Mouse (Mus musculus) heart, postnatal 4 days (tissue): Measurements from ENCODE around the gene Tnrc6c. TPM values are rescaled to one million over a fixed set of nuclear protein-coding genes. Genes with fewer than 3 reads are reported as not detected.
A peak's percentile ranks its signal among the peaks of the same experiment; 100 is the strongest.

ENCODE experiments used
- DNase-seq: peaks from one replicate; pipeline ENCODE4 v3.0.0; 2021
- total RNA-seq, 2 experiments: library from RNA; stranded (reverse); gene quantifications; 2 replicates each; pipeline ENCODE4 v1.2.3; 2021

The Tnrc6c gene
- total RNA-seq, 2 experiments from 2014 or later: 25.4 to 27.4 TPM

DNA sequence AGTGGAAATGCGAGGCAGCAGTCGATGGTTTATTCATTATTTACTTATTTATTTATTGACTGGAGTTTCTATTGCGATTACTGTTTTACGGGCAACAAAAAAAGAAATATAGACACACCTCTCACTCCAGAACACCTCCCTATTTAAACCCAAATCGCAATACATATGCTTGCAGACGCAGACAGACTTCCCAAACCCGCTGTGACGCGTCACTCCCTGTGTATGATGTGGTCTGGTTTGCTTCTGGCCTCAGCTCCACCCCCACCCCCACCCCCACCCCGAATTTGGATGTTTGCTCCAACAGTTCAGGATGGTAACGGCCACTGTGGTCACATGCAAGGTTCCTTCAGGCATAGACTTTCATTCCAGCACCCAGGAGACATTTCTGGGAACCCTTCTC is 15.3 kb upstream of the Tnrc6c start:
- no peak for DNase-seq

DNA sequence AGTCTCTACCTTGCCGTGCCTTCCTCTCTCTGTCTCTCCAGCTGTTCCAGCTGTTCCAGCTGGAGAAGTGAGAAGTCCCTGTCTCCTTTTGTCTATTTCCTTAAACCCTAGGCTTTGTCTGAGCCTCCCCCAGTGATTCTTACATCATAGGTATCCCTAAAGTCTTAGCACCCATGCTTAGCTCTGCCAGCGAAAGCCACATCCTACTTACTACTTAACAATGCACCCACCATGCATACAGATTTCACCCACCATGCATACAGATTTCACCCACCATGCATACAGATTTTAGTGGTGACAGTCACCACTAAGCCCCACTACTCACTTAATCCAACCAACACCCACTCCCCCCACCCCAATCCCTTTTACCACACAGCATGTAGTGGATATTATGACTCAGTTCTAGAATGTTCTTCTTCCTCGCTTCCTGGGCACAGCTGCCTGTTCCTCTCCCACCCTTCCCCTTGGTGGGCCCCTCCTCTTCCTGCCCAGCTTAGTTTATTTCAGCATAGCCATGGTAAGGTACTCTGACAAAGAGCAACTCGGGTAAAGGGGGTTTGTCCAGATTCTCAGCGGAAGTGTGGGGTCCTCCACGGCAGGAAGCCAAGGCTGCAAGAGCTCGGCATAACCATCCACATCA is 14.6 kb upstream of the Tnrc6c start:
- no peak for DNase-seq

- DNase-seq: peak; percentile 31
These were observed 11.9 kb upstream of the Tnrc6c start for GRCm38 (mm10) chr11:117642181-117642580.

GRCm38 (mm10) chr11:117643240-117643639 is 10.8 kb upstream of the Tnrc6c start:
- peak; percentile 35 for DNase-seq

GRCm38 (mm10) chr11:117646786-117647185 is 7.3 kb upstream of the Tnrc6c start:
- peak; percentile 62 for DNase-seq

- DNase-seq: no peak
These were observed 6.1 kb upstream of the Tnrc6c start for GRCm38 (mm10) chr11:117648005-117648404.

DNA sequence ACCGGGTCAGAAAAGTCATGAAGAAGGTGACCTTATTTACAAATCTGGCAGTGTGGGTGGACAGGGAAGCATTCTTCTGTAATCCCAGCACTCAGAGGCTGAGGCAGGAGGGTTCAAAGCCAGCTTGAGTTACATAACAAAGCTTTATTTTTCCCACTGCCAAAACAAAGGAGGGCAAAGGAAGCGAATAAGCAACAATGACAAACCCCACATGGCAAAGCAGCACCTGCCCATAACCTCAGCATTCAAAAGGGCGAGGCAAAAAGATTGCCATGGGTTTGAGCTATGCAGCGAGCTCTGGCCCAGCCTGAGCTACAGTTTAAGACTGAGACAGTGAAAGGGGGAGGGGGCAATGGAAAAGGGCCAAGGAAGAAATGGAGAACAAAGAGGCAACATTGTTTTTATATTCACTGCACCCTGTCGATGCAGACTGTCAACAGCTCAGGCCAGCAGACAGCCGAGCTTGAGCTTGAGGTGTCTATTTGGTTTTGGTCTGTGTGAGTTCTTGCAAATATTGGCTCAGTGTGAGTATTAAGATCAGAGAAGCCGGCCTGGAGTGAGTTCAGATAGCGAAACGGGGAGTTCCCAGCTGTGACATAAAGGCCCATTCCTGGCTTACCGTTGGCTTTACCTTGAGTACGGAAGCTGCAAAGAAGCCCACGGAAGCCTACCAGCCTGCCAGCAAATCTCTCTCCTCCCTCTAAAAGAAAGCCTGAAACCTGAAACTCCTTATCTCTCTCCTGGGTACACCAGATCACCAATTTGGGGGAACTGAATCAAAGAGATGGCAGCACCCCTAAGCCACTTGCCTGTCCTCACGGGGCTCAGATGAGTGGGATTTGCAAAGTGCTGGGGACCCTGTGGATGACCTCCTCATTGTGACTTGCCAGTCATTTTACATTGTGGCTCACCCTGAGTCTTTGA is 3.1 kb upstream of the Tnrc6c start:
- no peak for DNase-seq

DNA sequence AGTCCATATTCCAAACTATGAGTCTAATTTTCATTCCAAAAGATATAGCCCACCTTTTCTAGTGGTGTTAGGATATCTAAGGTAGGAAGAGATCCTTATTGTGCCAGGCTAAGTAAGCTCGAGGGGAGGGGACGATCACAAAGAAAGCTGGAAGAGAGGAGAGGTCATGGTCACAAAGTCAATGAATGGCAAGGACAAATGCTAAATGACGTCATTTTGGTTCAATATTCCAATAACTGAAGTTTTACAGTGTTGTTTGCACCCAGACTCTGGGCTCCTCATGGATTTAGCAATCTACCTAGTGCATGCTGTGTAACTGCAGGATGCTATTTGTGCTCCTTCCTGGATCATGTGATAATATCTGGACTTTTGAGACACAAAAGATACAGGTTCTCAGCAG is 1.2 kb upstream of the Tnrc6c start:
- DNase-seq: no peak

DNA sequence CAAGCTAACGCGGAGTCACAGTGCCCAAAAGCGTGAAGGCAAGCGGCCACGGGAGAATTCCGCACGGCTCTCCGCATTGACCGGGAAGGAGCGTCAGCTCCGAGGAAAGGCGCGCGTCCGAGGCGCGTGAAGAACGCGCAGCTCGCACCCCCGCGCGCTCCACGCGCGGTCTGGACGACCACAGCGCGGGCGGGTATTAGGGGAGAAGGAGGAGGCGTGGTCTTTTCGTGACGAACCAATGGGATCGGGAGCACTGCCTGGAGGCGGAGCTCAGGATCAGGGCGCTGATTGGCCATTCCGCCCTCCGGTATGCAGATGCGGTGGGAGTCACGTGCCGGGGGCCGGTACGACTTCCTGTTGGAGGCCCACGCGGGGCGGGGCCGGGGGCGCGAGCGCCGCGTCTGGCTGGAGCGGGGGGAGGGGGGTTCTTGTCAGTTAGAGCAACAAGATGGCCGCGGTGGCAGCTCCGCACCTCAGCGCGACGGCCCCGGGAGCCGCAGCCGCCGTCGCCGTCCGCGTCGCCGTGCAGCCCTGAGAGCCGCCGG is 363 bp downstream of the Tnrc6c start:
- peak; percentile 99 for DNase-seq

- DNase-seq: no peak
These were observed 824 bp downstream of the Tnrc6c start for GRCm38 (mm10) chr11:117654934-117655291.

DNA sequence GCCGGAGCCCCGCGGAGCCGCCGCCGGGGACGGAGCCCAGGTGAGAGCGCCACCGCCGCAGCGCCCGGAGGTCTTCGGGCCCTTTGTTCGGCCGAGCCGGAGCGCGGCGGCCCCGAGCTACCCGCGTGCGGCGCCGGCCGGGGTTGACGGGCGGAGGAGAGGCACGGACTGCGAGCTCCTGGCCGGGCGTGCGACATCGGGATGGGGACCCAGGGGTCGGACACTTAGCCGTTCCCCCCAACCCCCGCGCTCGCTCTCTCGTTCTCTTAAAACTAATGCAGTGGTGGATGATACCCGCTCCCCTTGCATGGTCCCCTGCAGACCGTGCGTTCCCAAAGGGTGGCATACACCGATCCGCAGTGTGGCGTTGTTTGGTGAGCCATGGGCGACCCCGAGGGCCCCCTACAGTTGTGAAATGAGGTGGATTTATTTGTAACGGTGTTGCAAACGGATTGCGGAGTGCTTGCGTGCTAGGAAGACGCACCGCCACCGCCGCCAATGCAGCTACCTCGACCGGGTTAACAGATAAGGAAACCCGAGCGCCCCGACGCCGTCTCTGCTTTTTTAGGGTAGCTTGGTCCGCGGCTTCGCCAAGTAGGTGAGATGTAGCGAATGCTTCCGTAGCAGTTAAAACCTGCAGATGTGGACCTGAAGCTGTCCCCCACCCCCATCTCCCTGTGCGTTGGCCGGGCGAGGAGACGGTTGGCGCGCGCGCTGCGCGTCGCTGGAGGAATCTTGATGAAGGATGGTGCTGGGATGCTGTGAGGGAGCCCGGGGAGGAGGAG is 1.4 kb downstream of the Tnrc6c start:
- DNase-seq: peak; percentile 56

DNA sequence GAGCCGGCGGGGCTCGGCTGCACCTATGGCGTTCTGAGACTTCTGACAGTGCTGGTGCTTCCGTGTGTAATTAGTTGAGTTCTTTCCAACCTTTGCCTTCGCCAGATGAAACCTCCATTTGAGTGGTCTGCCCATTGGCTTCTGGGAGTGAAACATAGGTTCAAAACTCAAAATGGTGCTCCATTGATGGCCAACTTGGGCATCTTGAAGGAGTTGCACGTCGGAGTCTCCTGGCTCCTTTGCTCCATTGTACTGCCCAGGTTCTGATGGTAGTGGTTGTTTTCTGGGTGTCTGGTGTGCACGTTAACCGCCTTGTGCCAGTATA is 1.9 kb downstream of the Tnrc6c start:
- DNase-seq: no peak

DNA sequence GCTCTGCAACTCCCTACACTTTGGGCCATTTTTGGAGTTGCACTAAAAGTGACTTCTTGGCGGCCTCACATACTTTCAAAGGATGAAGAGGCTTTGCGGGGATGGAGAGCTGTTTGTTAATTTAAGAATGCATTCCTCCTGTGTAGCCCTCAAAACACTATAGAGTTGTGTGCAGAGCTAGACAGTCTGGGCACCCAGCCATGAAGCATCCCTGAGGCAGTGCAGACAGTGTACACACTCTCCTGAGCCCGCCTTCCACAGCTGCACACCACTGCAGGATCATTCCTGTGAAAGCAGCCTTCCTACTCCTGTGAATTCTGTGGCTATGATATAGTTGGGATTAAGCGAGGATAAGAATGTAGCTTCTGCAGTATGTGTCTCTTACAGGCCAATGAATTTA is 4.9 kb downstream of the Tnrc6c start:
- peak; percentile 45 for DNase-seq

GRCm38 (mm10) chr11:117663036-117663809 is 9.1 kb downstream of the Tnrc6c start:
- DNase-seq: no peak

DNA sequence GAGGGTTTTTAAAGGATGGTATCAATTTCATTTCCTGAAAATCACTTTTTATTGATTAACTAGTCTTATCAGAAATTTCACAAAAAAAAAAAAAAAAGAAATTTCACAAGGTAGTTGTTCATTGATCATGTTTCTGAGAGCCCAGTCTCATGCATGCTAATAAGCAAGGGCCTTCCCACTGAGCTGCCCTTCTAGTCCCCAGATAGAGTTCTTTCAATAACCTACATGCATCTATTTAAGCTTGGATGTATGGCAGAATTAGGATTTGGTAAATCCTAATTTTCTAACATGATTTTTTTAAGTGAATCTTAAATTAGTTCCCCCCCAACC is 9.7 kb downstream of the Tnrc6c start:
- DNase-seq: no peak

- no peak for DNase-seq
These were observed 11.1 kb downstream of the Tnrc6c start for GRCm38 (mm10) chr11:117665189-117665588.

GRCm38 (mm10) chr11:117666563-117666962 is 12.5 kb downstream of the Tnrc6c start:
- no peak for DNase-seq

GRCm38 (mm10) chr11:117667152-117667551 is 13.1 kb downstream of the Tnrc6c start:
- DNase-seq: no peak

GRCm38 (mm10) chr11:117667825-117668224 is 13.7 kb downstream of the Tnrc6c start:
- DNase-seq: no peak

DNA sequence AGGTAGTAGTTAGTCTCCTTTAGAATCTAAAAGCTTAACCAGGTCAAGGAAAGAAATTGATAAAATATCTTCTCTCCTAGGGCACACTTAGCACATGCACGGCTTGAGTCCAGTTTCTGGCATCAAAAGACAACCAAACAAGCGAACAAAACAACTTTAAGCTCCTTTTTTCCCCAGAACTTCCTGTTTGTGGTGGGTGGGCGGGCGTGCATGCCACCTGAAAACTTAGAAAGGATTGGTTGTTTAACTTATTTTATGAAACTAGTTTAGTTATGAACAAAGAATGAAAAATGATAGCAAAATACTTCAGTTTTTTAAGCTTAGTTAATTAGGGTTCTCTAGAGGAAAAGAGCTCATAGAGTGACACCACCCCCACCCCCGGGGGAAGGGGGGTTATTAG is 17.5 kb downstream of the Tnrc6c start:
- no peak for DNase-seq

- no peak for DNase-seq
These were observed 20.4 kb downstream of the Tnrc6c start for GRCm38 (mm10) chr11:117674531-117674930.

- DNase-seq: no peak
These were observed 22.6 kb downstream of the Tnrc6c start for GRCm38 (mm10) chr11:117676649-117677048.
